Mouse (Mus musculus): ENCODE measurements around the gene Fign.

DNA sequence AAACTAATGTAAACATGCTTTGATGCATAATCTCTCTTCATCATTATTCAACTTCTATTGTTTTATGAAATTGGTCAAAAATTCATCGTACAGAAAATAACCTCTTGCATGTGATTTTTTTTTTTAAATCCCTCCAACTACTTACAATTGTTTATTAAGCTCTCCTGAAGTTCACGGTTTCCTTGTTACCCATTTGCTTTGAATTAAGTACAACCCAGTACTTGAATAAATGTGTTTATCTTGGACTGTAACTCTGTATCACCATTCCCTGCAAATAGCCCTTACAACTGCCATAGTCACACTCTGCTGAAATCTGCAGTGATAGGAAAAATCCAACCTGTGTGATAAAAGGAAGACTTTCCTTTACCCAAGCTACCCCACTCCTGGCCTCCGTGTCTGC, 19.3 kb downstream of the Fign start:
- TF ChIP-seq CTCF (conservative IDR thresholded peaks at IDR 0.05; ENCODE audit: insufficient read depth, insufficient read length, low read depth, low read length) (no peak), POLR2A (IDR thresholded peaks at IDR 0.05; ENCODE audit: low read depth, low read length) (no peak)
